In the genomic region with DNA sequence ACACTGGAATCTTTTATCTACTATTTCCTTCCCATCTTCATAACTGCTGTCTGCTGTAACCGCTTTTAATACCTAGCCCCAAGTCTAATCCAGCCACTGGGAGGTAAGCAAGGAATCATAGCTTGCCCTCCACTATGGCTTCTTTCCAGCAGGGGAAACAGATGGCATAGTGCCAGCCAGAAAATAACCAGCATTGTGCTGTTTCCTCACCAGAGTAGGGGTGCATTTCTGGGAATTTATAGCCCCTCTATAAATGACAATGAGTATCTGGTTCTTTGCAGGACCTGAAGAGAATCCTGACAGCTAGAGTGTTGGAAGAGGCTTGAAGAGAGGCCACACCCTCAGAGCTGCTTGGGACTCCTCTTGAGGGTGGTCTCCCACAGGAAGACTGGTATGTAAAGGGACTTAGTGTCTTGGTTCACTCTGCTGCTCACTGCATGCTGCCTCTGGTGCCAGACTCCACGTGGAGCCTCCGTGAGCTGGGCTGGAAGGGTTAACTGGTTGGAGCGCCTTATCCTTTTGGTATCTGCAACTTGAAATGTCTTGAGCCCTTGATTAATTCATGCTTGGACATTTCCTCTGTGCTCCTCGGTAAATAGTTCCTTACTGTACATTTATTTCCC, we compare ENCODE assay signal across 8 mouse cellular contexts. TPM values are rescaled to one million over a fixed set of nuclear protein-coding genes. Genes with fewer than 3 reads are reported as not detected.
A peak's percentile ranks its signal among the peaks of the same experiment; 100 is the strongest.
DNase-seq lines count a peak whose midpoint lies in the region; ATAC-seq lines count a peak whose summit lies in the region.
"Had no signal": no experiment of that assay in that cellular context is flagged by ENCODE, and none has a peak within 500 bp of the region (broad histone marks: within the 10 kb centered on the region; RNA-seq: fewer than 3 reads in every experiment).

No protein-coding gene starts in this region.

- DNase-seq in heart, postnatal 14 days, result no peak
- DNase-seq in lung, postnatal 4 days, result no peak

- no peak overlapping the region for H3K4me3 ChIP-seq in heart, embryonic 15.5 days
- no peak overlapping the region for H3K4me3 ChIP-seq in lung, embryonic 16.5 days (ENCODE audit: low read length)
- H3K4me3 ChIP-seq in embryonic facial prominence, embryonic 15.5 days (replicated peaks), result no peak overlapping the region
- H3K4me3 ChIP-seq in stomach, embryonic 16.5 days (replicated peaks; ENCODE audit: low read length), result no peak overlapping the region

- WGBS in heart, embryonic 15.5 days, result 45% methylated on average over 5 of the region's 5 CpGs
- 28% methylated on average over 5 of the region's 5 CpGs for WGBS in lung, embryonic 16.5 days
- 49% methylated on average over 5 of the region's 5 CpGs for WGBS in embryonic facial prominence, embryonic 15.5 days
- 31% methylated on average over 5 of the region's 5 CpGs for WGBS in stomach, embryonic 16.5 days

- H3K4me1 ChIP-seq in heart, embryonic 15.5 days (replicated peaks), result peaks cover 52% of the 10 kb centered on the region
- H3K4me1 ChIP-seq in lung, embryonic 16.5 days (replicated peaks; ENCODE audit: control insufficient read depth, insufficient read depth, low read length), result peaks cover 17% of the 10 kb centered on the region
- H3K4me1 ChIP-seq in embryonic facial prominence, embryonic 15.5 days, result peaks cover 25% of the 10 kb centered on the region
- H3K4me1 ChIP-seq in stomach, embryonic 16.5 days (ENCODE audit: control insufficient read depth, insufficient read depth, low read length), result peaks cover 40% of the 10 kb centered on the region

- H3K9me3 ChIP-seq in heart, embryonic 15.5 days (replicated peaks), result no peaks in the 10 kb centered on the region
- no peaks in the 10 kb centered on the region for H3K9me3 ChIP-seq in lung, embryonic 16.5 days (ENCODE audit: control insufficient read depth, low read length)
- H3K9me3 ChIP-seq in embryonic facial prominence, embryonic 15.5 days (replicated peaks), result no peaks in the 10 kb centered on the region
- H3K9me3 ChIP-seq in stomach, embryonic 16.5 days (replicated peaks; ENCODE audit: control insufficient read depth, low read length), result no peaks in the 10 kb centered on the region

- H3K36me3 ChIP-seq in heart, embryonic 15.5 days, result 0 out of 2 replicates have a peak, but pooled peaks cover 3% of the 10 kb centered on the region
- H3K36me3 ChIP-seq in lung, embryonic 16.5 days (ENCODE audit: control insufficient read depth, insufficient read depth, low read length), result peaks cover 4% of the 10 kb centered on the region
- H3K36me3 ChIP-seq in embryonic facial prominence, embryonic 15.5 days, result peaks cover 7% of the 10 kb centered on the region; the same call in 1 of the 2 replicates
- H3K36me3 ChIP-seq in stomach, embryonic 16.5 days (ENCODE audit: control insufficient read depth, insufficient read depth, low read length), result no peaks in the 10 kb centered on the region

- no peak overlapping the region for H3K4me2 ChIP-seq in heart, embryonic 15.5 days
- no peak overlapping the region for H3K4me2 ChIP-seq in lung, embryonic 16.5 days (ENCODE audit: low read depth, low read length)
- no peak overlapping the region for H3K4me2 ChIP-seq in embryonic facial prominence, embryonic 15.5 days (replicated peaks)
- H3K4me2 ChIP-seq in stomach, embryonic 16.5 days (ENCODE audit: low read depth, low read length), result 0 out of 2 replicates have a peak overlapping the region, but pooled peaks have one; percentile 8

- no peak overlapping the region for H3K9ac ChIP-seq in heart, embryonic 15.5 days
- H3K9ac ChIP-seq in lung, embryonic 16.5 days (ENCODE audit: low read length), result no peak overlapping the region
- no peak overlapping the region for H3K9ac ChIP-seq in embryonic facial prominence, embryonic 15.5 days
- peak overlapping the region; percentile 43; the same call in 1 of the 2 replicates for H3K9ac ChIP-seq in stomach, embryonic 16.5 days (ENCODE audit: low read length)

- H3K27ac ChIP-seq in heart, embryonic 15.5 days, result peak overlapping the region; percentile 44
- peak overlapping the region; percentile 5; the same call in 1 of the 2 replicates for H3K27ac ChIP-seq in lung, embryonic 16.5 days (ENCODE audit: low read length)
- H3K27ac ChIP-seq in embryonic facial prominence, embryonic 15.5 days (replicated peaks), result peak overlapping the region; percentile 63
- peak overlapping the region; percentile 66 for H3K27ac ChIP-seq in stomach, embryonic 16.5 days (ENCODE audit: low read length)

- ATAC-seq in heart, embryonic 15.5 days (replicated peaks; ENCODE audit: insufficient number of reproducible peaks, insufficient read depth, low FRiP score, low read depth), result peak; percentile 28; the same call in 1 of the 2 replicates
- ATAC-seq in lung, embryonic 16.5 days (ENCODE audit: low read depth), result peak; percentile 24; the same call in 1 of the 2 replicates
- peak; percentile 41; the same call in 1 of the 2 replicates for ATAC-seq in embryonic facial prominence, embryonic 15.5 days (ENCODE audit: insufficient number of reproducible peaks, low FRiP score, low TSS enrichment, low read depth)
- 0 out of 2 replicates have a peak, but pooled peaks have one; percentile 23 for ATAC-seq in stomach, embryonic 16.5 days (ENCODE audit: insufficient read depth, low FRiP score)
- no peak for ATAC-seq in megakaryocyte, adult 5-6 weeks (ENCODE audit: poor library complexity, severe bottlenecking)
- ATAC-seq: hindbrain, embryonic 16.5 days had no signal

- intact Hi-C loops in heart, postnatal 14 days (cut with DNase I), result no loop called here

- H3K27me3 ChIP-seq in heart, embryonic 15.5 days, result no peaks in the 10 kb centered on the region
- H3K27me3 ChIP-seq in lung, embryonic 16.5 days (ENCODE audit: control insufficient read depth, insufficient read depth, low read depth, low read length), result no peaks in the 10 kb centered on the region
- no peaks in the 10 kb centered on the region for H3K27me3 ChIP-seq in embryonic facial prominence, embryonic 15.5 days
- H3K27me3 ChIP-seq in stomach, embryonic 16.5 days (ENCODE audit: control insufficient read depth, insufficient read depth, low read length), result no peaks in the 10 kb centered on the region

RNA-seq across cellular contexts. Expression of a gene that starts 49.3 kb away (rescaled TPM):
- 42.6 and 49.5 TPM in 2 replicates for polyA plus RNA-seq in heart, embryonic 15.5 days (2015; fragmentation: Nextera tagmentation; extraction: Ambion mirVana)
- 10 to 100 TPM; 46.8 to 47.5 TPM for total RNA-seq in heart, postnatal 14 days (2021)
- 73.5 and 76.8 TPM in 2 replicates for polyA plus RNA-seq in lung, embryonic 16.5 days (2015; fragmentation: Nextera tagmentation; extraction: Ambion mirVana)
- polyA plus RNA-seq in embryonic facial prominence, embryonic 15.5 days (2015; fragmentation: Nextera tagmentation; extraction: Ambion mirVana), result 51.4 and 52.8 TPM in 2 replicates
- 79.4 and 89.8 TPM in 2 replicates for polyA plus RNA-seq in stomach, embryonic 16.5 days (2015; fragmentation: Nextera tagmentation; extraction: Ambion mirVana)
- 5.1 and 5.3 TPM in 2 replicates for total RNA-seq in megakaryocyte, adult 5-6 weeks (2015)
- total RNA-seq in megakaryocyte, adult 5-6 weeks (2017), result 3.1 and 3.7 TPM in 2 replicates

Comparison
In these comparisons a context has a peak if more than half of its experiments do, and no peak if none do; other contexts are left out.
1. H3K27ac ChIP-seq: peak in every context shown above with its lines; median percentile 66 in stomach, embryonic 16.5 days; 63 in embryonic facial prominence, embryonic 15.5 days; 44 in heart, embryonic 15.5 days; 5 in lung, embryonic 16.5 days.